Mouse (Mus musculus): Measurements from ENCODE around the gene Arhgef28.

DNA sequence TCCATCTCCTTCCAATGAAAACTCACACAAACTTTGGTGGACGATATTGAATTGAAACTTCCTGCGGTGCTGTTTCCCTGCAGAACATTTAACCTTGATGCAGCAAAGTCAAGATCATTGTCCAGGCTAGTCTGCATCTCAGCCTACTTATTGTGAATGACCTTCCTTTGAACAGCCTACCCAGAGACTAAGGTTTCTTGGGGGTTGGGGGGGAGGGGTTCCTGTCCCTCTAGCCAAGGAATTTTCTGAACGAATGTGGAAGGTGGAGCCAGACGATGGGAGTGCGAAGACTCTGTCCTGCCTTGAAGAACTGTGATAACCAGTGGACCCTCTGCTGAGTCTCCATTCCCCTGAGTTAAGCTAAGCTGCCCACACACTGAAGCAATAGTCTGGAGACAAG lies 80.6 kb downstream of the Arhgef28 start:
- TF ChIP-seq CTCF (IDR thresholded peaks at IDR 0.05; ENCODE audit: extremely low read depth, insufficient read length, insufficient replicate concordance, low read depth, low read length) = no peak
- no peak for TF ChIP-seq POLR2A (IDR thresholded peaks at IDR 0.05; ENCODE audit: low read depth, low read length)
